Mouse (Mus musculus): Measurements from ENCODE around the gene P2ry2. TPM values are rescaled to one million over a fixed set of nuclear protein-coding genes. Genes with fewer than 3 reads are reported as not detected.
A peak's percentile ranks its signal among the peaks of the same experiment; 100 is the strongest.

Gene P2ry2
- polyA plus RNA-seq, 1 experiment: 4.5 TPM

DNA sequence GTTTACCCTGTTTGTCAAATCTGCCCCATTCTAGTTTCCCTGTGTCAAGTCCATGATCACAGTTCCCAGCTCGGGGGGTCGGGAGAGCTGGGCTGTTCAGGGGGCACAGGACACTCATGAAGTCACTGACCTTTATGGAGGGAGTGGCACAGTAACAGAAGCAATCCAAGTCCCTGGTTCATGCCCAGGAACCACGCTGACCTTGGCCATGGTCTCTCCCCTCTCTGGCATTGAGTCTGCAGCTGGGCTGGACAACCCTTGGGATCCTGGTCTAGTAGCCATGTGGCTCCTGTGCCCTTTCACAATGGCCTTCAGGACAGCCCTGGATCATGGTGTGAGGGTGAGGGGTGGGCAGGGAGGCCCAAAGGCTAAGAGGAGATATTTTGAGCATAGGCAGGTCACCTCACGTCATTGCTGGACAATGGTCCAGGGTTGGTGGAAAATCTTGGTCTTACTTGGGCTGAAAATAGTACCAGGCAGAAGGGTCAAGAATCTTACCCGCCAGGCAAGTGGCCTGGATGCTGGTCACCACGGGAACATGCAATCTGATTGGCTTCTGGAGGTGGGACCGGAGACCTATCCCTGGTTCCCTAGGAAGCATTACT, 17.3 kb downstream of the P2ry2 start:
- Histone ChIP-seq H3K79me3 (ENCODE audit: low read depth) (no peaks in the 10 kb centered on the region), H3K36me3 (ENCODE audit: control insufficient read depth, insufficient read depth) (no peaks in the 10 kb centered on the region)

DNA sequence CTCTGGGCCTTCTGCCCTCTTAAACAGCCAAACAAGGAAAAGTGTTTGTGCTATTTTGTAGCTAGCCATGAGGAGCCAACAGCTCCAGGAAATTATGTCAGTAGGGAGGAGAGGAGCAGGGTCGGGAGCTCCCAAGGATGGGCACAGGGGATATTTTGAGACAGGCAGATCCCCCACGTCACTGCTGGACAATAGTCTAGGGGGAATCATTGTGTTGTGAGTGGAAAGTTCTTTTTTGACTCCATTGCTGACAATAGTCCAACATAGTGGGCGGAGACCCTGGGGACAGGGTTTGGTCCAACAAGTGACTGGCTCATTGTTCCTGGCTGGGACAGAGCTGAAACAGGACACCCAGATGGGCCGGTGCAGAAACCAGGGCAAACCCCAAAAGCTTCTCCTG, 19.5 kb downstream of the P2ry2 start:
- H3K79me3 ChIP-seq (ENCODE audit: low read depth): no peaks in the 10 kb centered on the region
- no peaks in the 10 kb centered on the region for H3K27me3 ChIP-seq (ENCODE audit: control insufficient read depth, insufficient read depth, insufficient read length)
- no peaks in the 10 kb centered on the region for H3K79me2 ChIP-seq (ENCODE audit: control insufficient read depth, insufficient read depth)
- no peak for TF ChIP-seq MYOD1 (IDR thresholded peaks at IDR 0.05; ENCODE audit: control insufficient read depth, insufficient read length, low read depth)
- no peak for TF ChIP-seq MYOG (IDR thresholded peaks at IDR 0.05; ENCODE audit: control insufficient read depth, extremely low read depth, insufficient read length)
- TF ChIP-seq CEBPB (IDR thresholded peaks at IDR 0.05; ENCODE audit: low read depth): no peak
- no peak for TF ChIP-seq CTCF (IDR thresholded peaks at IDR 0.05; ENCODE audit: control insufficient read depth, insufficient read depth, insufficient read length)
- no peak for TF ChIP-seq USF1 (IDR thresholded peaks at IDR 0.05; ENCODE audit: low read depth)
- TF ChIP-seq MAX (IDR thresholded peaks at IDR 0.05): no peak
- TF ChIP-seq FOSL1 (IDR thresholded peaks at IDR 0.05; ENCODE audit: insufficient read depth, low read length, poor library complexity, severe bottlenecking): no peak
- H3K4me3 ChIP-seq (ENCODE audit: insufficient read depth, poor library complexity, severe bottlenecking): no peak overlapping the region
- no peak overlapping the region for H3ac ChIP-seq (ENCODE audit: control insufficient read depth, insufficient read length, low read depth)
- no peaks in the 10 kb centered on the region for H3K36me3 ChIP-seq (ENCODE audit: control insufficient read depth, insufficient read depth)

More for the DNA sequence above, 17.3 kb downstream of the P2ry2 start:
- TF ChIP-seq CEBPB (IDR thresholded peaks at IDR 0.05; ENCODE audit: low read depth): no peak
- TF ChIP-seq USF1 (IDR thresholded peaks at IDR 0.05; ENCODE audit: low read depth): no peak
- no peak for TF ChIP-seq MAX (IDR thresholded peaks at IDR 0.05)
- no peak for TF ChIP-seq FOSL1 (IDR thresholded peaks at IDR 0.05; ENCODE audit: insufficient read depth, low read length, poor library complexity, severe bottlenecking)
- no peak for TF ChIP-seq MYOG (IDR thresholded peaks at IDR 0.05; ENCODE audit: control insufficient read depth, extremely low read depth, insufficient read length)
- H3K4me3 ChIP-seq (ENCODE audit: insufficient read depth, poor library complexity, severe bottlenecking): no peak overlapping the region
- H3K27me3 ChIP-seq (ENCODE audit: control insufficient read depth, insufficient read depth, insufficient read length): no peaks in the 10 kb centered on the region
- no peak overlapping the region for H3ac ChIP-seq (ENCODE audit: control insufficient read depth, insufficient read length, low read depth)
- H3K79me2 ChIP-seq (ENCODE audit: control insufficient read depth, insufficient read depth): no peaks in the 10 kb centered on the region

DNA sequence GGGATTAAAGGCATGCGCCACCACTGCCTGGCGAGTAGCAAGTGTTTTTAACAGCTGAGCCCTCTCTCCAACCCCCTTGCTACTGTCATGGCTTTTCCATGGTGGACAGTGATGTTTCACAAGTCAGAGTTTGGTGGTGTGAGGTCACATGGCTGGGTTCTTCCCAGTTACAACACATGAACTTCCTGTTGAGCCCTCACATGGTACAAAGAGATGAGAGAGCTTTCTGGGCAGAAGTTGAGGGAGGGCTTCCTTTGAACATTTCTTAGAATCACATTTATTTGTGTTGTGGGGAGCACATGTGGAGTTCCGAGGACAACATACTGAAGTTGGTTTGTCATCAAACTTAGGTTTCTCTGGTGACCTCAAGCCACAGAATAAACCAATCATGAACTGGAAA, 20.7 kb downstream of the P2ry2 start:
- TF ChIP-seq USF1 (IDR thresholded peaks at IDR 0.05; ENCODE audit: low read depth) (peak; percentile 82), MAX (IDR thresholded peaks at IDR 0.05) (no peak)
- H3K4me3 ChIP-seq (ENCODE audit: insufficient read depth, poor library complexity, severe bottlenecking): no peak overlapping the region
- no peaks in the 10 kb centered on the region for H3K27me3 ChIP-seq (ENCODE audit: control insufficient read depth, insufficient read depth, insufficient read length)
- no peaks in the 10 kb centered on the region for H3K79me2 ChIP-seq (ENCODE audit: control insufficient read depth, insufficient read depth)
- H3ac ChIP-seq (ENCODE audit: control insufficient read depth, insufficient read length, low read depth): no peak overlapping the region
- H3K36me3 ChIP-seq (ENCODE audit: control insufficient read depth, insufficient read depth): no peaks in the 10 kb centered on the region
- no peaks in the 10 kb centered on the region for H3K79me3 ChIP-seq (ENCODE audit: low read depth)

DNA sequence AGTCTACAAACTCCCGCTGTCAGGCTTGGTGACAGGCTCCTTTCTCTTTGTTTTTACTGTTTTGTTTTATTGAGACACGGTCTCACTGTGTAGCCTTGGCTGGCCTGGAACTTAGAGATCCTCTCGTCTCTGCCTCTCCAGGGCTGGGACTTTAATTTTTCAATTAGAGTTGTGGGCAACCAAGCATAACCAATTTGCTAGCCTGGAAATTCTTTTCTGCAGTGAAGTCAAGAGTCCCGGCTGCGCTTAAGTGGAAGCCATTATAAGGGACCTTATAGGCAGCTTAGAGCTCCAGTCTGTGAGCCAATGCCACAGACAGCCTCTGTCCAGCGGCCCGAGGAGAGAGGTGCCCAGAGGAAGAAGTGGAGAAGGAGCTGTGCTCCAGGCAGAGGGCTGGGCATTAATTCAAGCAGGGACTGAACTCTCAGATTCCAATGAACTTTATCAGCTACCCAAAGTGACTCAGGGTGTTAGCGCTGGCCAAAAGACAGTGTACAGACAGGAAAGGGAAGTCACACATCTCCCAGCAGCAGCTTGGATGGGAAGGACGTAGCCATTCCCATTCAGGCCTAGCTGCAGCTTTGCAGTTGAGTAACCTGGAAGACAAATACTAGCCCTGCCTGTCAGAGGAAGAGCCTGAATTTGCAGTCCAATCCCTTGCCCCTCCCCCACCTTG, 21.9 kb downstream of the P2ry2 start:
- TF ChIP-seq MYOD1 (IDR thresholded peaks at IDR 0.05; ENCODE audit: control insufficient read depth, insufficient read length, low read depth): no peak
- no peak for TF ChIP-seq FOSL1 (IDR thresholded peaks at IDR 0.05; ENCODE audit: insufficient read depth, low read length, poor library complexity, severe bottlenecking)
- TF ChIP-seq MAX (IDR thresholded peaks at IDR 0.05): no peak
- TF ChIP-seq USF1 (IDR thresholded peaks at IDR 0.05; ENCODE audit: low read depth): no peak
- no peak for TF ChIP-seq CEBPB (IDR thresholded peaks at IDR 0.05; ENCODE audit: low read depth)
- no peak for TF ChIP-seq CTCF (IDR thresholded peaks at IDR 0.05; ENCODE audit: control insufficient read depth, insufficient read depth, insufficient read length)
- no peak for TF ChIP-seq MYOG (IDR thresholded peaks at IDR 0.05; ENCODE audit: control insufficient read depth, extremely low read depth, insufficient read length)
- Histone ChIP-seq H3K79me3 (ENCODE audit: low read depth) (no peaks in the 10 kb centered on the region), H3K36me3 (ENCODE audit: control insufficient read depth, insufficient read depth) (no peaks in the 10 kb centered on the region), H3K27me3 (ENCODE audit: control insufficient read depth, insufficient read depth, insufficient read length) (no peaks in the 10 kb centered on the region), H3K79me2 (ENCODE audit: control insufficient read depth, insufficient read depth) (no peaks in the 10 kb centered on the region), H3K4me3 (ENCODE audit: insufficient read depth, poor library complexity, severe bottlenecking) (no peak overlapping the region), H3ac (ENCODE audit: control insufficient read depth, insufficient read length, low read depth) (no peak overlapping the region)

DNA sequence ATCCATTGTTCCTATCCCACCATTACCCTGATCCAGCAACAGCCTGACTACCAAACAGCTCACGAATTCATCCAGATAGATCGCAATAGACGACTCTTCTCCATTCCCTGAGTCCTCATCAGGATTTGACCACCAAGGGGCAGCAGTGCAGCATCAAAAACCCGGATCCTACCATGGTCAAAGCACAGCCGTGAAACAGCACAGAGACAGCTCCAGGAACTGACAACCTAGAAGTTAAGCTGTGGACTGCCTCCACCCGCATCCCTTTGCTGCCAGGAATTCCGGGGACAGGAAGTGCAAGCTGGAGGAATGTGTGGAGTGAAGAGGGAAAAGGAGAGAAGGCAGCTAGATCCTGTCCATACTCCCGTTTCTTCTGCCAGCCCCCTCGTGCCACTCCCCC, 24.6 kb downstream of the P2ry2 start:
- TF ChIP-seq MYOD1 (IDR thresholded peaks at IDR 0.05; ENCODE audit: control insufficient read depth, insufficient read length, low read depth): no peak
- peak; percentile 23 for TF ChIP-seq CTCF (IDR thresholded peaks at IDR 0.05; ENCODE audit: control insufficient read depth, insufficient read depth, insufficient read length)
- Histone ChIP-seq H3K4me3 (ENCODE audit: insufficient read depth, poor library complexity, severe bottlenecking) (no peak overlapping the region), H3K79me3 (ENCODE audit: low read depth) (no peaks in the 10 kb centered on the region), H3K36me3 (ENCODE audit: control insufficient read depth, insufficient read depth) (no peaks in the 10 kb centered on the region), H3K27me3 (ENCODE audit: control insufficient read depth, insufficient read depth, insufficient read length) (no peaks in the 10 kb centered on the region), H3K79me2 (ENCODE audit: control insufficient read depth, insufficient read depth) (no peaks in the 10 kb centered on the region), H3ac (ENCODE audit: control insufficient read depth, insufficient read length, low read depth) (no peak overlapping the region)

All from C2C12 (cell line).